Mouse (Mus musculus): ENCODE data around the gene Ppp2r5a. TPM values are rescaled to one million over a fixed set of nuclear protein-coding genes. Genes with fewer than 3 reads are reported as not detected.

Gene Ppp2r5a
- total RNA-seq, 2 experiments from 2014 or later, result 74.6 to 79.3 TPM

DNA sequence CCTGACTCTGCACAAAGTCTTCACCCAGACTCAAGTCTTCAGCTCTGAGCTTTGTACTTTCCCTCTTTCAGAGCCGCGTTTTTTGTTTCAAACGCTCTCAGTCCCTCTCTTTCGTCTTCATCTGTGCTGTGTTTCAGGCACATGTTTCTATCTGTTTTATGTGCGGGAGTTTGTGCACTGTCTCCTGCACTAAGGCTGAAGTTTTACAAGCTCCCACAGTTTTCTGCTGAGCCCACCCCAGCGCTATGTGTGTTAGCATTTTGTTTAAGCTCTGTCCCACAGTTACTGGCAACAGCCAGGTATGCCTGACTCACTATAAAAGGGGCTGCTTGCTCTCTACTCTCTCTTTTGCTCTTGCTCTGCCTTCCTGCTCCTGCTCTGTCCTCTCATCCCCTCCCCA lies 16.3 kb upstream of the Ppp2r5a start:
- DNase-seq (ENCODE audit: low spot score in 2 of 2), result no peak

DNA sequence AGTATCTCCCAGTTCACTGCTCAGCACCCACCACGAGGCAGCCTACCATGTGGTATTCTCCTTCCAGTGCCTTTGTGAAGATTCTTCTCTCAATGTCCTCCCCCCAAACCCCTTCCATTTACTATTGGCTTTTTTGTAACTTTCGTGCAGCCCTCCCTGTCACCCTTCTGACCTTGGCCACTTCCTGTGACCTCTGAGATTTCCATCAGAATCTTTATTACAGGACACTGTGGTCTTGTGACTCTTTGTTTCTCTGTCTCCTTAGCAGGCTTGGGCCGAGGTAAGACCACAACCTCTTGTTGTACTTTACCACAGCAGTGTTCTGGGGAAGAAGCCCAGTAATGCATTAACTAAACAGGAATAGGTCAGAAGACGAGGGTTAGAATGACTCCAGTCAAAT lies 15.9 kb upstream of the Ppp2r5a start:
- no peak for DNase-seq (ENCODE audit: low spot score in 2 of 2)

DNA sequence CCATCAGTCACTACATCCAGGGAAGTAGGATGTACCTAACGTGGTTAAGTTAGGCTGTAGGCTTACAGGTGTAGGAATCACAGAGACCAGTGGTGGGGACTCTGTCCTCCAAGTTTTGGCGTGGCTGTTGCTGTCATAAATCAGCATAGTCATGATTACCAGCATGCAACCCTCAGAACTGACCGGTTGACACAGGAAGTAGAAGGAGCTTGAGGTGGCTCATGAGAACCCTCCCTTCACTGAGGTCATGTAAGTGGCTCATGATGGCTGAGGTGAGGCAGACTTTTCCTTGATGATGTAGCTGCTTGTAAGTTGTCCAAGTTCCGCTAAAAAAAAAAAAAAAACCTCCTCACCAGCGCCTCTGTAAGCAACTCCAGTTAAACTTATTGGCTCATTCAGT lies 14.0 kb upstream of the Ppp2r5a start:
- DNase-seq (ENCODE audit: low spot score in 2 of 2), result no peak

DNA sequence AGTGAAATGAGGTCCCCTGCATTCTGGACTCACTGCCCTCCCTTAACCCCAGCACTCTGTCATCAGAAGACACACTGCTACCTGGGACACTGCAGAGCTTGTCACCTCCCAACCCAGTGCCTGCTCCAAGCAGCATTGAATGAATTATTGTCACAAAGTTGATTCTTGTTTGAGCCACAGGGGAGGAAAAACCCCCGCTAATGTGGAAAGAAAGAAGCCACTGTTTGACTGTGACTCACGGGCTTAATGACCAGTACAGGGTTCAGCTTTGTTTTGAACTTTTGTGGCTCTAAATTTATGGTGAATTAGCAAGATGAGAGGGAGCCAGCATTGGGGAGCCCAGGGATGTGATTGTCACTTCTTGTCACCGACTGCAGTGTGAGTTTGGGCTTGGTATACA lies 13.5 kb upstream of the Ppp2r5a start:
- peak in 1 of 2 experiments; percentile 16 for DNase-seq (ENCODE audit: low spot score in 2 of 2)

DNA sequence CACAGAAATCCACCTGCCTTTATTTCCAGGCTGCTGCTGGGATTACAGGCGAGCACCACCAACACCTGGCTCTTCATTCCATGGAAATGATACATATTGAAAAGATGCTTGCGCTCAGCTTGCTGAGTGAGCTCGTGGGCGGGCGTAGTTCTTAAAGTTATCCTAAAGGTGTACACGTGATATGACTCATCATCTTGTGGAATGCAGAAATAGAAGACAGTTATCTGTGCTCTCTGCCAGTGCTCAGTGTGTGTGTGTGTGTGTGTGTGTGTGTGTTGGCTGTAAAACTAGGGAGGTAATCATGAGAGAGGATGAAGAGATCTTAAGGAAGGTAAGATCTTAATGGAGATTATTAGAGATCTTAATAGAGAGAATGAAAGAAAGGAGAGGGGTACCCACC lies 11.4 kb upstream of the Ppp2r5a start:
- DNase-seq (ENCODE audit: low spot score in 2 of 2), result peak in 1 of 2 experiments; percentile 15

DNA sequence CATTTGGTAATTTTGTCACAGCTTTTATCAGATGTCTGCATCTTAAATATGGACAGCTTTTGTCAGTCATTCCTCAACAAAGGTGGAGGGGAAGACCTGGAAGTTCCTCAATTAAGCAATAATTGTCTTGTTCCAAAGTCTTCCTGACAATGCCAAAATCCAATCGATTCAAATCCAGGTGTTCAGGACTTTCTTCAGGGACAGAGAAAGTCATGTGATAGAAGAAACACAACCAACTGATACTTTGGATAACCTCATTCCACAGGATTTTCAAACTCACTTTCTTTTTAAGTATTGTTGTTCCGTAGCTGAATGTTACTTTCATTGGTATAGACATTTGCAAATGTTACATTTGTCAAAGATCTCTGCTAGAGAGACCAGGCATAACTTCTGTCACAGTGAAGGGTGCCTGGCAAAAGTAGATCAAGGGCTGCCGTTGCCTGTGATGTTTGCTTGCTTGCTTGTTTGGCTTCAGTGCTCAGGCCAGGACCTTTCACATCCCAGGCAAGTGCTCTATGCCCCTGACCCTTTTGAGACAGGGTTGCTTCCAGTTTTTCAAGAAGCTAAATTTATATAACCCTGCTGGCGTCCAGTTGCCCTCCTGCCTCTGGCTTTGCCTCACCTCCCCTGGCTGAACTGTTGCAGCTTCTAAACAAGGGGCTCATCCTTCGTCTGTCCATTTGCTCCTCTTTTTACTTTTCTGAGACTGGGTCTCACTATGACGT lies 10.8 kb upstream of the Ppp2r5a start:
- no peak for DNase-seq (ENCODE audit: low spot score in 2 of 2)

DNA sequence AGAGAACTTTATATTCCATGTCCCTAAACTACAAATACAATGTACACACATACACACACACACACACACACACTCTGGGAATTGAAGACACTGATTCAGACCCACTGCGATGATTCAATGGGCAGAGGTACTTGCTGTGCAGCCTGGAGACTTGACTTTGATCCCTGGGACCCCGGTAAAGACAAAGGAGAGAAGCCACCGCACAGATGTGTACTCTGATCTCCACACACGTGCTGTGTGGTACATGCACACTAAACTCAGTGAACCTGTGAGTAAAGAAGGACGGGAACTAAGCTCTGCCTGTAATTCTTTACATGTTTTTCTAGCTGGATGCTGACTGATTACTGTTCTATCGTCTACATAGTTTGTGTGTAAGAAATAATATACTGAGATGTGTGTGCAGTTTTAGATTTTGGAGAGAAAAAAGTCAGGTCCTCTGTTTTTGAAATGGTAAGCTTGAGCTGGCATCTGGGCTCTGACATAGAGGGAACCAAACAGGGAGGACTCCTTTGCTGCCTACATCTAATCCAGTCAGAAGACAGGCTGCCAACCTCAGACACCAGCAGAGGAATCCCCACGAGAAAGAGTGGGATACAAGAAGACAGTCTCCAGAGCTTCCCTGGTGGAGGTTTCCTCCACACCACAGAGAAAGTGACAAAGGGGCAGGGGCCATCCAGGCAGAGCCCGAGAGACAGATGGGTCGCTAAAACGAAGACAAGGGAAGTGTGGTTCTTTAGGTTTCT lies 7.4 kb upstream of the Ppp2r5a start:
- no peak for DNase-seq (ENCODE audit: low spot score in 2 of 2)

DNA sequence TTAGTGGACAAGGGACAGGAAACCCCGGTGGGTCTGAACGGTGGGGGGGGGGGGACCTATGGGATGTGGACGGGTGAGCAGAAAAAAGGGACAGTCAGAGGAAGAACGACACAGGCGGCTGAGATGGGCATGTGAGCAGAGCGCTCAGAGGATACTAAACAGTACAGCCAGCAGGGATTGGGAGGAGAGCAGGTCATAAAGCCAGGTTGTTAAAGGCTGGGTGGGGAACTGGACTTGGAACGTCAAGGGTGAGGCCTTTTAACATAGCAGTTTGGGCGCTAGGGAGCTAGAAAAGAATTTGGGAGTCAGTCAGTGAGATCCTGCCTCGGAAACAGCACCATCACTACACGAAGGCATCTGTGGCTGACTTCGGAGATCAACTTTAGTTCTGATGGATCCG lies 4.2 kb upstream of the Ppp2r5a start:
- DNase-seq (ENCODE audit: low spot score in 2 of 2), result no peak

DNA sequence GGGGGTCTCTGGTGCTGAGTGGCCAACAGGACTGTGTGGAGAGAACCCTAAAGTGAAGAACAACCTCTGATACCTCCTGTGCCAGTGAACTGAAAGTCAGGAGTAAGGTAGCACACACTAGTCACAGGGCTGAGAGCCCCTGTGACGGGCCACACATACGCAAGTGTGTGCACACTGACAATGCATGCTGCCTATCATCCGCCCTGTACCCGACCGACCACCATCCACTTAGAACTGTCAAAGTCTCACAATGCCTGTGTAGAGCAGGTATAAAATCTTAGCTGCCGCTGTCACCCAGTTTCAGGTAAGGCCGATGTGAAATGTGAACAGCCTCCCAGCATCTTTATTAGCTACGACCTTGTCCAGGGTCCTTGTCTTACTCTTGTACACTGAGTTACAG lies 3.4 kb upstream of the Ppp2r5a start:
- no peak for DNase-seq (ENCODE audit: low spot score in 2 of 2)

DNA sequence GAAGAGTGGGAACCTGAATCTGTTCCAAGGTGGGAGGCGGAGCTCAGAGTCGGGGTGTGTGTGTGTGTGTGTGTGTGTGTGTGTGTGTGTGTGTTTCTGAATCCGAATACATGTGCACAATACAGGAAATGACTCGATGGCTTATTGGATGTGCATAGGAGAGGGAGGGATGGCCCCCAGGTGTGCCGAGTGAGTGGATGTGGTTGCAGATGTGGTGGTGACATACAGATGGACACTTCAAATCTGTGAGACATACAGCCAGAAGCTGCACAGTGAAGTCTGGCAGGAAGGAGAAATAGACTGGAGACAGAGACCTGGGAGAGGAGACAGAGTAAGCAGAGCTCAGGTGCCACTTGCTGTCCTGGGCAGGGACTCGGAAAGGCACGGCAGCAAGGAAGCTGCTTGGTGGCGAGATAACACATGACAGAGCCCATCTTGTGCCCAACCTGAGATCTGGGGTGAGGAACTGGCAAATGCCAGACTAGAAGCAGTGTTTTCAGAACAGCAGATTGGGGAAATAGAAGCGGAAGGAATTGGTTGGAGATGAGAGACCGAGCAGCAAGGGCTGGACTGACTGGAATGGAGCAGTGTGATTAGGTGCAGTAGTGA lies 1.8 kb upstream of the Ppp2r5a start:
- no peak for DNase-seq (ENCODE audit: low spot score in 2 of 2)

DNA sequence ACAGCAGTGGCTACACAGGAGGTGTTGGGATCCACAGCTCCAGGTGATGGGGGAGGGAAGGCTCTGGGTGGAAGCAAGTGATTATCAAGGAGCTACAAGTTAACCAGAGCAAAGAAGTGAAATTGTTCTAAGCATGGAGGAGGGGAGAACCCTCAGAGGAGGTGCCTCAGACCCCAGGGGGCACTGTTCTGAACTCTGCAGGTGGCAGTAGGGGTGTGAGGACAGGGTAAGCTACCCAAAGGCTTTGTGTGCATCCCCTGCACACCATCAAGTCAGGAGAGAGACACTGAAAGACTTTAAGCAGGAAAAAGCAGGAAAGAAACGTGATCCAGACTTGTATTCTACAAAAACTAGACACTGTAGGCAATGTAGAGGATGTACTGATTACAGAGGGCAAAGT lies 1.2 kb upstream of the Ppp2r5a start:
- DNase-seq (ENCODE audit: low spot score in 2 of 2), result no peak

DNA sequence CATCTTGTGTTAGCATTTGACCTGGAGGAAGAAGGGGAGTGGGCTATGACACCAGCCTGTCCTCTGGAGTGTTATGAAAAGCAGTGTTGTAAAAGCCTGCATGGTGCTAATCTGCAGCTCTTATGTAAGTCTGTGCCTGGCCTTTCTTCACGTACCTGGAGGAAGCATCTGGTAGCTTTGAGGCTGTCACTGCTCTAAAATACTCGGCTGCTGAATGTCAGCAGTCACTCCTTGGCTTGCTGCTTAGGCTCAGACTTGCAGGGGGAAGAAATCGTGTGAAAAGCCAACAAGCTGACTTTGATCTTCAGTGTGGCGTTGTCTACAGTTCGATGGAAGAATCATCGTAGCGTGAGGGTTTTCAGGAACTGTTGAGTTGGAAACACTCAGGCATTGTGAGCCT lies 566 bp downstream of the Ppp2r5a start:
- no peak for DNase-seq (ENCODE audit: low spot score in 2 of 2)

DNA sequence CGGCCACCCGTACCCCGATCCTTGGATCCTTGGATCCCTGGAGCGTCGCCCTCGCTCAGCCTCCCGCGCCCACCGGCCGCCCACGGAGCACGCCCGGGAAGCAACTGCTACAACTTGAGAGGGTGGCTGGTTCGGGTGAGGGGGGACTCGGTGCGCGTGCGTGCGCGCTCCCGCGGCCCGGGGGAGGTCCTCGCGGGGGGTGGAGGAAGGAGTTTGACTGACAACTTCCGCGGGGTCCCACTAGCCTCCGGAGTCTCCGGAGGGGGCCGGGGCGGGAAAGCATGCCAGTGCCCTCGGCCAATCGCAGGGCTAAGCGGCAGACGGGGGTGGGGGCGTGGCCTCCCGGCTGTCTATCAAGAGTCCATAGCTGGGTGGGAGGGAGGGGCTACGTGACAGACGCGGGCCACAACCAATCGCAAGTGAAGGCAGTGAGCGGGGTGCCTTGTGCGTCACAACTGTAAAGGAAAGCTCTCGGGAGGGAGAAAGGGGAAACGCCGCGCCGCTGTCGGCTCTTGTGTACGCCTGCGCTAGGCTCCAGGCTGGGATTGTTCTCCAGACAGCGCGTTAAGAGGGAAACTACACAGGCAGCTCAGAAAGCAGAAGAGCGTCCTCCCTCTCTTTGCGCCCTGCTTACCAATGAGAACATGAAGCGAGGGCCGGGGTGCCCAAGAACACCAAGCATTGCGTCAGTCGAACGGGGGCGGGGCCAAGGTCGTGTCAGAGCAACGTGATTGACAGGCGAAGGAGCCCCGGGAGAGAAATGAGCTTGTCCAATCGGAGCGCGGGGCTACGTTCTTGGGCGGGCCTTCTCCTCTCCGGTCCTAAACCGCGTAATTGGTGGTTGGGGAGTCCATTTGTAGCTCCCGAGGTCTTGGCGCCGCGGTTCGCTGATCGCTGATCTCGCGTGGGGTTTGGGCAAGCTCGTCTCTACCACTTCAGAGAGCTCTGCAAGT lies 5.9 kb downstream of the Ppp2r5a start:
- peak; percentile 98 to 100 for DNase-seq (ENCODE audit: low spot score in 2 of 2)

DNA sequence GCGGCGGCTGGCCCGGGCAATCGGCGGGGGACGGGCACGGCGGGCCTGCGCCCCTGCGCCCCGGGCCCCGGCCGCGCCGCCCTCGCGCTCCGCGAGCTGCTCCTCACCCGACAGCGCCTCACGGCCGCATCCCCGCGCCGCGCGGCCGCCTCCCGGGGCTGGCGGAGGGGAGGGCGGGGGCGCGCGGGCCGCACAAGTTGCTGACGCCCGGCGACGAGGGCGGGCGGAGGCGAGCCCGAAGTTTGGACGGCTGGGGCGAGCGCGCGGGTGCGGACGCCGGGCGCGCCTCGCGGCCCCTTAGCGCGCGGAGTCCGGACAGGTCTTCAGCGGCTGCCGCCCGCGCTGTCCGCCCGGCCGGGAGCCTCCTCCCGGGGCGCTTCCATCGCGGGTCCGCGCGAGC lies 6.6 kb downstream of the Ppp2r5a start:
- DNase-seq (ENCODE audit: low spot score in 2 of 2), result peak; percentile 31 to 62

DNA sequence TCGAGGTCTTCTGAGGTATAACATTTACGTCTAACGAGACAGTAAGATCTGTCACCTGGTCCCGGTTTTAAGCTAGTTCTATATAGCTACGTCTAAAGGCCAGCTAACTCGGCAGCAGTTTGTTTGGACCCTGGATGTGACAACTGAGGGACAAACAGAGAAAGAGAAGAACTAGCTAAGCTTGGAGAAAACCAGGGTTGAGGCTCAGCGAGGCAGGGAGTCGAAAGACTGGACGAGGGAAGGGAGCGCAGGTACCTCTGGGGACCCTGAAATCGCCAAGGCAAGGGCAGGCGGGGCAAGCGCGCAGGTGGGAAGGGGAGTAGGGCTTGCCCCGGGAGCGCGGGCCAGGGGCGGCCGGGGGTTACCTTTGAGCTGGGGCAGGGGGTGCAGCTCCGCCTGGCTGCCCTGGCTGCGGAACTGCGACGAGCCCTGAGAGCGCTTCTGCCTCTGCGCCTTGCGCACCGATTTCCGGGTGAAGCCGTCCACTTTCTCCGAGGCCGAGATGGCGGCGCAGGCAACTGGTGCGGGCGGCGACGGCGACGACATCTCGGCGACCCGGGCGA lies 7.1 kb downstream of the Ppp2r5a start:
- DNase-seq (ENCODE audit: low spot score in 2 of 2), result peak; percentile 35 to 40

DNA sequence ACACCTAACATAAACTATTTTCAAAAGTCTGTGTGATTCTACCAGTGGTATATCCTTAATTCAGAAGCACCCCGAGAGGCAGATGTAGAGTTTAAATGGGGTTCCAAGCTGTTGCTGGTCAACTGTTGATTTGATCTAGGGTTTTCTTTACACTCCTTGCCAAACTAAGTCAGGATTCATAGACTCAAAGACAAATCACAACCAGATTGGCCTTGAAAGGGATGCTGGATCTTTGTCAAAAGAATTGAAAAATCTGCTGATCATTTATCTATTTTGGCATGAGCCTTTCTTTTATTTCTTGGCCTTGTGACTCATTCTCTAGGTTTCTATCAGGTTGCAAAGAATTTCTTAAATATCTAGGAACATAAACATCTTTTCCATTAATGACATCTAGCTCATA lies 7.9 kb downstream of the Ppp2r5a start:
- no peak for DNase-seq (ENCODE audit: low spot score in 2 of 2)

DNA sequence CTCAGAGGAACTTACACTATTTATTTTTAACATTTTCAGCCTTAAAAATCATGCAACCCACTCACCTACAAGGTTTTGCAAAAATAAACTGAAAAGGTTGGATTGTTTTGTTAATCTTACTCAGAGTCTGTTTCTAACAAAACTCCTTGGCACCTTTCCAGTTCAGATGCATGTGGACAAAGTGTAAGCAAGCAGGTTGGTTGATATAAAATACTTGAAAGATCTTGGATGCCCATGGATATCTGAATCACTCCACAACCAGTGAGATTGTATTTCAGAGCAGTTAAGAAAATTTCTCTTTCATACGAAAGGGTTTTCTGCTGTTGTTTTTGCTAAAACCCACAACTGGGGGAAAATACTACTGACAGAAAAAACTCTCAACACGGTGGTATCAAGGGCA lies 8.9 kb downstream of the Ppp2r5a start:
- no peak for DNase-seq (ENCODE audit: low spot score in 2 of 2)

DNA sequence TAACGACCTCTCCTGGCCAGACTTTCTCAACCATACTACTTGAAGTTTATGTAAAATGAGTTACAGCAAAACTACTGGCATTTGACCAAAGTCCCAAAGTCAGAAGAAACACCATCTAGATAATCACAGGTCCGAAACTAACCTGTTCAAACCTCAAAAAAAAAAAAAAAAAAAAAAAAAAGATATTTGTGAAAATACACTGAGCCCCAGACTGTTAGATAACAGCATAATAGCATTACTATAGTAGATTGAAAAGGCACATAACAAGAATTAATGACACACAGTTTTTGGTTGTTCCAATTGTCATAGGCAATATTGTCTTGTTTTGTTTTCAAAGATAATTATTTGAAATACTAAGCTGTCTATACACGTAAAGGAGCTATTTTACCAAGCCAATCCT lies 9.5 kb downstream of the Ppp2r5a start:
- DNase-seq (ENCODE audit: low spot score in 2 of 2), result no peak

DNA sequence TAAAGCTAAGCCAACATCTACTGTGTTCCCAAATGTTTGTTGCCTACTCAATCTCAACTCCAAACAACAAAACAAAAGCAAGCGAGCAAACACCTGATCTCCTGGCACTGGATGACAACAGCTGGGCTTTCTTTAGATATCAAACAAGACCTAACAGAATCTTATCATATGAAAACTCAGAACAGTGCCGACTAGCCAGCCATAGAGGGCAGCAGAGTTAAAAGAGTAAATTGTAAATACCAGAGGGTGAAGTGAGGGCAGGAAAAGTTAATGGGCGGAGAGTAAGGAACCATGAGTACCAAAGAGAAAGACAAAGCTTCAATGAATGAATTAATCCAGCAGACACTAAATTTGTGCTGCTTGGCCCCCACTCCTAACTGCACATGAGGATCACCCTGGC lies 11.8 kb downstream of the Ppp2r5a start:
- peak; percentile 24 to 69 for DNase-seq (ENCODE audit: low spot score in 2 of 2)

DNA sequence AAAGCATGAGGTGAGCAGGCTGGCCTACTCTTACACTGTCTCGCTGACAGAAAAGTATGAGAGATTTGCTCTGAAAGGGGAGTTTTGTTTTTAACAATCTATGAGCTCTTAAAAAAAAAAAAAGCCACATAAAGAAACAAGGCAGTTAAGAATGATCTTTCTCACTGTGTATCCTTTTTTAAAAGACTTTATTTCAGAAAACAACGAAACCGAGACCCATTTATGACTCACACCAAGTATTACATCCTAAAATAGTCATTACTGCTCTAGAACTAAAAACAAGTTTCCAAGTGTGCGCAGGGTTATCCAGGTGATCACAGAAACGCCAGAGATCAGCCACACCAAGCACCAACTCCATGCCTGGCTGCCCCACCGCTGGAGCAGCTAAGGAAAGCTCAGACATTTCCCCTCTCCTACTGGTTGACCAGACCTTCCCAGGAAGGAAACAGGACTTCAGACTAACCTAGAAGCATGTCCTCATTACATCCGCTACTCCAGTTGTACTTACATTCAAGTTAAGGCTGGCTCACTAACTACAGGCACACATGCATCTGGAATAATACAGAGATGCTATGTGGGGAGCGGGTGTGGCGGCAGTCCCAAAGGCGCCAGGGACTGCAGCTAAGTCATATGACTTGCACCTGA lies 18.2 kb downstream of the Ppp2r5a start:
- DNase-seq (ENCODE audit: low spot score in 2 of 2), result no peak

Data from layer of hippocampus, adult 18-20 months (tissue).